Mouse (Mus musculus) small intestine, adult 2 months (tissue): ENCODE measurements around the gene Slc22a6. TPM values are rescaled to one million over a fixed set of nuclear protein-coding genes. Genes with fewer than 3 reads are reported as not detected.
A peak's percentile ranks its signal among the peaks of the same experiment; 100 is the strongest.

Experiments used
- H3K27ac ChIP-seq: fragments of 200-500 bp; 2 replicates; pipeline ENCODE4 v1.5.1; 2012; ENCODE audit warnings: low read depth, low read length, control low read depth, inconsistent platforms; ENCODE audit not compliant: insufficient read depth
- H3K27me3 ChIP-seq: fragments of 200-500 bp; 2 replicates; pipeline ENCODE4 v1.6.1; 2012; ENCODE audit warnings: mild to moderate bottlenecking, moderate library complexity, low read length, inconsistent platforms; ENCODE audit not compliant: control insufficient read depth, insufficient read depth
- H3K36me3 ChIP-seq: fragments of 200-500 bp; 2 replicates; pipeline ENCODE4 v1.6.1; 2012; ENCODE audit warnings: mild to moderate bottlenecking, low read length, control low read depth, inconsistent platforms; ENCODE audit not compliant: control insufficient read depth, insufficient read depth
- H3K4me1 ChIP-seq: fragments of 200-500 bp; 2 replicates; pipeline ENCODE4 v1.6.1; 2012; ENCODE audit warnings: low read length, inconsistent platforms, mixed read lengths; ENCODE audit not compliant: control insufficient read depth, insufficient read depth, insufficient read length
- H3K4me3 ChIP-seq: fragments of 200-500 bp; 2 replicates; pipeline ENCODE4 v1.5.1; 2012; ENCODE audit warnings: low read depth, mild to moderate bottlenecking, control low read depth, inconsistent platforms, low read length, moderate library complexity
- CTCF ChIP-seq: fragments of 200-500 bp; IDR thresholded peaks from 2 replicates; pipeline ENCODE4 v1.5.1; 2012; ENCODE audit warnings: low read depth, mild to moderate bottlenecking, control low read depth, inconsistent platforms, low read length, moderate library complexity, mixed read lengths; ENCODE audit not compliant: insufficient replicate concordance, insufficient read length; ENCODE audit errors: extremely low read depth
- POLR2A ChIP-seq: fragments of 200-500 bp; IDR thresholded peaks from 2 replicates; pipeline ENCODE4 v1.6.1; 2012; ENCODE audit warnings: low read depth, mild to moderate bottlenecking, control low read depth, inconsistent platforms, low read length, moderate library complexity
- WGBS: fragments of 180-500 bp; shearing (Covaris S2); methylation state at CpG from one replicate; pipeline ENCODE4 v1.1.7; 2018; 5-methylcytosine and 5-hydroxymethylcytosine counted together
- polyA plus RNA-seq: library from polyadenylated mRNA; depleted of rRNA; stranded (reverse); fragments of >200 nt; gene quantifications from 2 replicates; pipeline ENCODE4 v1.2.3, GENCODE M21; 2012; rRNA removed

The Slc22a6 gene
- polyA plus RNA-seq, 1 experiment = not detected

GRCm38 (mm10) chr19:8663360-8663839 is 45.6 kb downstream of the Slc22a6 start, which contains the start of gene Chrm1:
Chrm1 (plus strand) TSS chr19:8663789.
- H3K4me1 ChIP-seq = peaks cover 4% of the 10 kb centered on the region
- H3K27me3 ChIP-seq = peaks cover 7% of the 10 kb centered on the region; the same call in 1 of the 2 replicates
- TF ChIP-seq POLR2A (no peak), CTCF (no peak)
- 53% methylated on average over 9 of the region's 9 CpGs for WGBS
- H3K36me3 ChIP-seq = no peaks in the 10 kb centered on the region
- H3K4me3 ChIP-seq = peak within 1 kb of the TSS; percentile 50
- no peak within 1 kb of the TSS for H3K27ac ChIP-seq

- TF ChIP-seq CTCF (no peak), POLR2A (no peak)
- H3K27ac ChIP-seq = no peak overlapping the region
- H3K27me3 ChIP-seq = peaks cover 7% of the 10 kb centered on the region; the same call in 1 of the 2 replicates
- H3K4me3 ChIP-seq = peak overlapping the region; percentile 38
- 18% methylated on average over 10 of the region's 10 CpGs for WGBS
- H3K36me3 ChIP-seq = no peaks in the 10 kb centered on the region
- H3K4me1 ChIP-seq = peaks cover 4% of the 10 kb centered on the region
These were observed 46.1 kb downstream of the Slc22a6 start for GRCm38 (mm10) chr19:8663911-8664421.

GRCm38 (mm10) chr19:8664859-8665258 is 47.0 kb downstream of the Slc22a6 start:
- H3K27ac ChIP-seq = no peak overlapping the region
- H3K36me3 ChIP-seq = no peaks in the 10 kb centered on the region
- H3K4me1 ChIP-seq = peaks cover 4% of the 10 kb centered on the region
- WGBS = 94% methylated on average over 3 of the region's 3 CpGs
- H3K4me3 ChIP-seq = no peak overlapping the region
- H3K27me3 ChIP-seq = peaks cover 7% of the 10 kb centered on the region; the same call in 1 of the 2 replicates
- TF ChIP-seq CTCF (no peak), POLR2A (no peak)

GRCm38 (mm10) chr19:8665746-8666145 is 47.9 kb downstream of the Slc22a6 start:
- H3K27ac ChIP-seq = no peak overlapping the region
- H3K27me3 ChIP-seq = peaks cover 7% of the 10 kb centered on the region; the same call in 1 of the 2 replicates
- TF ChIP-seq POLR2A (no peak), CTCF (no peak)
- peaks cover 4% of the 10 kb centered on the region for H3K4me1 ChIP-seq
- WGBS = 82% methylated on average over 5 of the region's 5 CpGs
- H3K36me3 ChIP-seq = no peaks in the 10 kb centered on the region
- no peak overlapping the region for H3K4me3 ChIP-seq

- Histone ChIP-seq H3K36me3 (no peaks in the 10 kb centered on the region), H3K4me3 (no peak overlapping the region), H3K4me1 (no peaks in the 10 kb centered on the region), H3K27ac (no peak overlapping the region), H3K27me3 (no peaks in the 10 kb centered on the region)
- TF ChIP-seq POLR2A = no peak
- no peak for TF ChIP-seq CTCF
- 74% methylated on average over 3 of the region's 3 CpGs for WGBS
These were observed 55.0 kb downstream of the Slc22a6 start for GRCm38 (mm10) chr19:8672859-8673258.

GRCm38 (mm10) chr19:8673336-8674063 is 55.7 kb downstream of the Slc22a6 start:
- Histone ChIP-seq H3K27ac (no peak overlapping the region), H3K4me3 (no peak overlapping the region), H3K36me3 (no peaks in the 10 kb centered on the region), H3K4me1 (no peaks in the 10 kb centered on the region), H3K27me3 (no peaks in the 10 kb centered on the region)
- no peak for TF ChIP-seq CTCF
- no peak for TF ChIP-seq POLR2A
- WGBS = 65% methylated on average over 9 of the region's 9 CpGs

Other genes starting within 250 kb of the Slc22a6 start
- not detected in 2 replicates for gene Slc22a30, start 212.9 kb upstream of the Slc22a6 start, polyA plus RNA-seq
- gene Slc22a8, start 26.8 kb upstream of the Slc22a6 start, polyA plus RNA-seq = not detected in 2 replicates
- 2.3 and 2.4 TPM in 2 replicates for gene Chrm1, start 45.8 kb downstream of the Slc22a6 start, polyA plus RNA-seq
- gene Slc3a2, start 105.3 kb downstream of the Slc22a6 start, polyA plus RNA-seq = 132 and 391 TPM in 2 replicates
- gene Wdr74, start 117.8 kb downstream of the Slc22a6 start, polyA plus RNA-seq = 12.1 and 17.5 TPM in 2 replicates
- gene 1700092M07Rik, start 122.7 kb downstream of the Slc22a6 start, polyA plus RNA-seq = not detected in 2 replicates
- gene Stx5a, start 123.4 kb downstream of the Slc22a6 start, polyA plus RNA-seq = 31.7 and 65.9 TPM in 2 replicates
- gene Nxf1, start 139.0 kb downstream of the Slc22a6 start, polyA plus RNA-seq = 13.3 and 25.4 TPM in 2 replicates
- 117 and 142 TPM in 2 replicates for gene Tmem223, start 153.0 kb downstream of the Slc22a6 start, polyA plus RNA-seq
- gene Tmem179b, start 156.4 kb downstream of the Slc22a6 start, polyA plus RNA-seq = 59.9 and 96.2 TPM in 2 replicates
- 4.5 and 8.1 TPM in 2 replicates for gene Taf6l, start 168.4 kb downstream of the Slc22a6 start, polyA plus RNA-seq
- gene Polr2g, start 180.5 kb downstream of the Slc22a6 start, polyA plus RNA-seq = 7.7 and 13.5 TPM in 2 replicates
- gene Zbtb3, start 184.5 kb downstream of the Slc22a6 start, polyA plus RNA-seq = 0.60 and 0.86 TPM in 2 replicates
- gene Ttc9c, start 201.3 kb downstream of the Slc22a6 start, polyA plus RNA-seq = 5.7 and 8.9 TPM in 2 replicates
- 9.2 and 20.9 TPM in 2 replicates for gene Hnrnpul2, start 202.0 kb downstream of the Slc22a6 start, polyA plus RNA-seq
- 4.6 TPM in 1 of 2 replicates, not detected in the other for gene AC129217.1, start 211.7 kb downstream of the Slc22a6 start, polyA plus RNA-seq
- 54.3 and 82.6 TPM in 2 replicates for gene Bscl2, start 219.4 kb downstream of the Slc22a6 start, polyA plus RNA-seq
- gene Gng3, start 221.2 kb downstream of the Slc22a6 start, polyA plus RNA-seq = 0.33 and 0.63 TPM in 2 replicates
- gene Lrrn4cl, start 232.7 kb downstream of the Slc22a6 start, polyA plus RNA-seq = 0.11 and 0.17 TPM in 2 replicates